Mouse (Mus musculus): ENCODE data around the gene Psme1. TPM values are rescaled to one million over a fixed set of nuclear protein-coding genes. Genes with fewer than 3 reads are reported as not detected.
A peak's percentile ranks its signal among the peaks of the same experiment; 100 is the strongest.

The Psme1 gene
- polyA plus RNA-seq, 1 experiment = 81.7 TPM

DNA sequence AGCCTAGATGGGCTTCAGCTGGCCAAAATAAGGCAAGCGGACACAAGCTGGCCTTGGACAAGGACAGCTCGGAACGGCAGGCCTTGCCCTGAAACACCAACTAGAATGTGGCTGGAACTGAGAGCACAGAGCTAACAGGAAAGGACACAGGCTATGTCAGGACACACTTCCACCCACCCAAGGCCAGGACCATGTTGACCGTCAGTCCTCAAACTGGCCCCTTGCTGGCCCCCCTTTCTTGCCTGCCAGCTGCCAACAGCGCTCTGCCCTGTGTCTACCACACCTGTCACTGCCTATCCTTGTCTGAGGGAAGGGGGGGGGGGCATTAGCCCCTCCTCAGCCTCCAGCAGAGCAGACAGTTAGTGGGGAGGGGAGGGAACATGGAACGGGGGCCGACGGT is 2.6 kb upstream of the Psme1 start, which contains the start of gene Fitm1:
Gene Fitm1, plus strand, starts transcription at position 316 of the 400 bp plus-strand sequence.
- TF ChIP-seq MAX (IDR thresholded peaks at IDR 0.05; ENCODE audit: low read depth) (no peak), MYOG (IDR thresholded peaks at IDR 0.05; ENCODE audit: control insufficient read depth in 1 of 3, insufficient read depth in 1 of 3, insufficient read length in 2 of 3, low read depth in 2 of 3) (peak in 2 of 3 experiments; percentile 32 to 79), USF1 (IDR thresholded peaks at IDR 0.05; ENCODE audit: low read depth) (no peak), REST (IDR thresholded peaks at IDR 0.05; ENCODE audit: insufficient read depth, insufficient read length) (no peak), MYOD1 (IDR thresholded peaks at IDR 0.05; ENCODE audit: control insufficient read depth in 1 of 3, insufficient read length in 2 of 3, low read depth in 2 of 3) (peak; percentile 44 to 97 (median 96)), TCF12 (IDR thresholded peaks at IDR 0.05; ENCODE audit: insufficient read depth, poor library complexity, severe bottlenecking) (no peak), TCF3 (IDR thresholded peaks at IDR 0.05; ENCODE audit: insufficient read length, low read depth) (no peak)
- Histone ChIP-seq H3K27me3 (ENCODE audit: control insufficient read depth, insufficient read depth, insufficient read length) (no peaks in the 10 kb centered on the region), H3ac (ENCODE audit: control insufficient read depth, insufficient read length) (no peak within 1 kb of the TSS), H3K79me2 (ENCODE audit: control insufficient read depth, insufficient read depth) (no peaks in the 10 kb centered on the region), H3K4me3 (no peak within 1 kb of the TSS), H3K4me2 (ENCODE audit: low read depth) (peak within 1 kb of the TSS; percentile 13), H3K36me3 (ENCODE audit: control insufficient read depth, insufficient read depth) (no peaks in the 10 kb centered on the region)

DNA sequence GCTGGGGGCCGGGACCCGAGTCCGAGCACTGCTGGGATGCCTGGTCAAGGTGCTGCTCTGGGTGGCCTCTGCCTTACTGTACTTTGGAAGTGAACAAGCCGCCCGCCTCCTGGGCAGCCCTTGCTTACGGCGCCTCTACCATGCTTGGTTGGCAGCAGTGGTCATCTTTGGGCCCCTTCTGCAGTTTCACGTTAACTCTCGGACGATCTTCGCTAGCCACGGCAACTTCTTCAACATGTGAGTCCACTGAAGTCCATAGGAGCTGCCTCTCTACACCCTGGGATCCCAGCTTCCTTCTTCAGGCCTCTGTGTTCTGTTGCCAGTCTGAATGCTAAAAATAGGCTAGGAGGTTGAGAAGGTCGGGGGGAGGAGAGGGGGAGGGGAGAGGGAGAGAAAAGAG is 2.2 kb upstream of the Psme1 start:
- no peak overlapping the region for H3K4me3 ChIP-seq
- no peaks in the 10 kb centered on the region for H3K27me3 ChIP-seq (ENCODE audit: control insufficient read depth, insufficient read depth, insufficient read length)
- H3ac ChIP-seq (ENCODE audit: control insufficient read depth, insufficient read length) = no peak overlapping the region
- no peak for TF ChIP-seq REST (IDR thresholded peaks at IDR 0.05; ENCODE audit: insufficient read depth, insufficient read length)
- peak overlapping the region; percentile 13 for H3K4me2 ChIP-seq (ENCODE audit: low read depth)
- no peaks in the 10 kb centered on the region for H3K36me3 ChIP-seq (ENCODE audit: control insufficient read depth, insufficient read depth)
- no peaks in the 10 kb centered on the region for H3K79me2 ChIP-seq (ENCODE audit: control insufficient read depth, insufficient read depth)

DNA sequence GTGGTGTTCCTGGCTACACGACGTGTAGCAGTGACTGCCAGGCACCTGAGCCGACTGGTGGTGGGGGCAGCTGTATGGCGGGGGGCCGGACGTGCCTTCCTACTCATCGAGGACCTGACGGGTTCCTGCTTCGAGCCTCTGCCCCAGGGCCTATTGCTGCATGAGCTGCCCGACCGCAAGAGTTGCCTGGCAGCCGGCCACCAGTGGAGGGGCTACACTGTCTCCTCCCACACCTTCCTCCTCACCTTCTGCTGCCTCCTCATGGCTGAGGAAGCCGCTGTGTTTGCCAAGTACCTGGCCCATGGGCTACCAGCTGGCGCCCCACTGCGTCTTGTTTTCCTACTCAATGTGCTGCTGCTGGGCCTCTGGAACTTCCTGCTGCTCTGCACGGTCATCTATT is 1.5 kb upstream of the Psme1 start:
- no peak overlapping the region for H3ac ChIP-seq (ENCODE audit: control insufficient read depth, insufficient read length)
- H3K4me2 ChIP-seq (ENCODE audit: low read depth) = no peak overlapping the region
- H3K36me3 ChIP-seq (ENCODE audit: control insufficient read depth, insufficient read depth) = no peaks in the 10 kb centered on the region
- no peak overlapping the region for H3K4me3 ChIP-seq
- no peaks in the 10 kb centered on the region for H3K79me2 ChIP-seq (ENCODE audit: control insufficient read depth, insufficient read depth)
- TF ChIP-seq POLR2AphosphoS2 (IDR thresholded peaks at IDR 0.05; ENCODE audit: insufficient read length, low read depth) (no peak), E2F4 (IDR thresholded peaks at IDR 0.05; ENCODE audit: insufficient read depth) (no peak), TCF3 (IDR thresholded peaks at IDR 0.05; ENCODE audit: insufficient read length, low read depth) (no peak), SRF (IDR thresholded peaks at IDR 0.05; ENCODE audit: control insufficient read depth, insufficient read length, low read depth) (no peak), MYOD1 (IDR thresholded peaks at IDR 0.05; ENCODE audit: control insufficient read depth in 1 of 3, insufficient read length in 2 of 3, low read depth in 2 of 3) (no peak), USF1 (IDR thresholded peaks at IDR 0.05; ENCODE audit: low read depth) (no peak), CEBPB (IDR thresholded peaks at IDR 0.05; ENCODE audit: insufficient read depth, poor library complexity, severe bottlenecking) (no peak), MYOG (IDR thresholded peaks at IDR 0.05; ENCODE audit: control insufficient read depth in 1 of 3, insufficient read depth in 1 of 3, insufficient read length in 2 of 3, low read depth in 2 of 3) (no peak)
- no peaks in the 10 kb centered on the region for H3K27me3 ChIP-seq (ENCODE audit: control insufficient read depth, insufficient read depth, insufficient read length)

DNA sequence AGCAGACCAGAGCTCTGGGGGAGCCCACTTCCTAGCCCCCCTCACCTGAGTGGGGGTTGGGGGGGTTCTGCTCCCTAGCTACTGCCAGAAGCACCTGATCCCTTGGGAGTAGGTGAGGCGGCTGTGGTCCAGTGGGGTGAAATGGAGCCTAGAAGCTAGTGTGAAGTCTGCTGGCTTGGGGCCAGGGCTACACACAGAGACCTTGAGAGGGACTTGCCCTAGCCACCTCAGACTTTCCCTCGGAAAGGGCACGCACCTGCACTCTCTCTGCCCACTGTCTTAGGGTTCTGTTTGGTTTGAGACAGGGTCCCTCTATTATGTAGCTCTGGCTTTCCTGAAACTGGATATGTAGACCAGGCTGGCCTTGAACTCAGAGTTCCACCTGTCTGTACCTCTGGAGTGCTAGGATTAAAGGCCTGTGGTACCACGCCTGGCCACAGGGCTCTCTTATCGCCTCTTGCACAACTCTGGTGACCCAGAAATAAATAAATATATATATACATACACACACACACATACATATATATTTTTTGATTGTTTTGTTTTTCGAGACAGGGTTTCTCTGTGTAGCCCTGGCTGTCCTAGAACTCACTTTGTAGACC is 846 bp downstream of the Psme1 start:
- Histone ChIP-seq H3K79me2 (ENCODE audit: control insufficient read depth, insufficient read depth) (no peaks in the 10 kb centered on the region), H3K27me3 (ENCODE audit: control insufficient read depth, insufficient read depth, insufficient read length) (no peaks in the 10 kb centered on the region), H3ac (ENCODE audit: control insufficient read depth, insufficient read length) (peak overlapping the region; percentile 7), H3K36me3 (ENCODE audit: control insufficient read depth, insufficient read depth) (no peaks in the 10 kb centered on the region), H3K4me2 (ENCODE audit: low read depth) (peak overlapping the region; percentile 93), H3K4me3 (peak overlapping the region; percentile 52)
- TF ChIP-seq SRF (IDR thresholded peaks at IDR 0.05; ENCODE audit: control insufficient read depth, insufficient read length, low read depth) (no peak), TCF3 (IDR thresholded peaks at IDR 0.05; ENCODE audit: insufficient read length, low read depth) (no peak)

DNA sequence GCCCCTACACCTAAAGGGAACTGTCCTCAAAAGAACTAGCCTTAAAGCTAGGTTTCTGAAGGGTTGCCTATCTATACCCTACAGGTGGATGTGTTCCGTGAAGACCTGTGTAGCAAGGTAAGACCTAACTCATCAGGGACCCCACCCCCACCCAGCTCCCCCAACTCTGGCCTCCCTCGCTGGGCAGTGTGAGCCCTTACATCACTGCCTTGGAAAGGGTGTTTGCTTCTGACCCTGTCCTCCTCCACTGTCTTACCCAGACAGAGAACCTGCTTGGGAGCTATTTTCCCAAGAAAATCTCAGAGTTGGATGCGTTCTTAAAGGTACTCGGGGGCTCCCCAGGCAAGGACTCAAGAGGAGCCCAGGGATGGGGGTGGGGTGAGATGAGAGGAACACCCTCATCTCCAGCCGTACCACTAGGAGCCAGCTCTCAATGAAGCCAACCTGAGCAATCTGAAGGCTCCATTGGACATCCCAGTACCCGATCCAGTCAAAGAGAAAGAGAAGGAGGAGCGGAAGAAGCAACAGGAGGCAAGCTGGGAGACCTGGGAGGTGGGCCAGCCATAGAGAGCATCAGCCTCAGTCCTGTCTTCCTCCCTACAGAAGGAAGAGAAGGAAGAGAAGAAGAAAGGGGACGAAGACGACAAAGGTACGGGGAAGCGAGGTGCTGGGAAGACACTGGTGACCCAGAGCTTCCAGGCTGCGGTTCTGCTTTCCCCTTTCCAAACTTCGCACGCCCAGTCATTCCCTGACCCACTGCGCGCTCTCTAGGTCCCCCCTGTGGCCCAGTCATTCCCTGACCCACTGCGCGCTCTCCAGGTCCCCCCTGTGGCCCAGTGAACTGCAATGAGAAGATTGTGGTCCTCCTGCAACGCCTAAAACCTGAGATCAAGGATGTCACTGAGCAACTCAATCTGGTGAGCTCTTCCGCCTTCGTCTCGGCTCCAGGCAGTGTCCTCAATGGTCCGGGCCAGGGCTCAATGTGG is 1.9 kb downstream of the Psme1 start:
- no peaks in the 10 kb centered on the region for H3K79me2 ChIP-seq (ENCODE audit: control insufficient read depth, insufficient read depth)

More for the DNA sequence above, 1.9 kb downstream of the Psme1 start:
- no peak overlapping the region for H3ac ChIP-seq (ENCODE audit: control insufficient read depth, insufficient read length)
- no peak for TF ChIP-seq MYOD1 (IDR thresholded peaks at IDR 0.05; ENCODE audit: control insufficient read depth in 1 of 3, insufficient read length in 2 of 3, low read depth in 2 of 3)
- no peak for TF ChIP-seq TCF12 (IDR thresholded peaks at IDR 0.05; ENCODE audit: insufficient read depth, poor library complexity, severe bottlenecking)
- no peak for TF ChIP-seq CEBPB (IDR thresholded peaks at IDR 0.05; ENCODE audit: insufficient read depth, poor library complexity, severe bottlenecking)
- no peak for TF ChIP-seq SRF (IDR thresholded peaks at IDR 0.05; ENCODE audit: control insufficient read depth, insufficient read length, low read depth)
- no peak for TF ChIP-seq MYOG (IDR thresholded peaks at IDR 0.05; ENCODE audit: control insufficient read depth in 1 of 3, insufficient read depth in 1 of 3, insufficient read length in 2 of 3, low read depth in 2 of 3)
- no peak for TF ChIP-seq TCF3 (IDR thresholded peaks at IDR 0.05; ENCODE audit: insufficient read length, low read depth)
- no peak for TF ChIP-seq POLR2A (IDR thresholded peaks at IDR 0.05; ENCODE audit: insufficient read length, low read depth)
- TF ChIP-seq POLR2AphosphoS2 (IDR thresholded peaks at IDR 0.05; ENCODE audit: insufficient read length, low read depth) = no peak
- no peak for TF ChIP-seq MAX (IDR thresholded peaks at IDR 0.05; ENCODE audit: low read depth)
- TF ChIP-seq E2F4 (IDR thresholded peaks at IDR 0.05; ENCODE audit: insufficient read depth) = no peak
- H3K4me3 ChIP-seq = peak overlapping the region; percentile 52
- H3K4me2 ChIP-seq (ENCODE audit: low read depth) = no peak overlapping the region
- H3K27me3 ChIP-seq (ENCODE audit: control insufficient read depth, insufficient read depth, insufficient read length) = no peaks in the 10 kb centered on the region
- H3K36me3 ChIP-seq (ENCODE audit: control insufficient read depth, insufficient read depth) = no peaks in the 10 kb centered on the region

All from myocyte (in vitro differentiated cells).